Mouse (Mus musculus) heart, postnatal 10 days (tissue): Measurements from ENCODE around the gene Fgfr2. TPM values are rescaled to one million over a fixed set of nuclear protein-coding genes. Genes with fewer than 3 reads are reported as not detected.
A peak's percentile ranks its signal among the peaks of the same experiment; 100 is the strongest.
"Not testable (repeated sequence)": the region's sequence is repeated elsewhere in the genome, so short reads cannot be mapped to it uniquely, and the experiment has no call there.

Experiments used
- DNase-seq, 2 experiments: peaks; one replicate each; pipeline ENCODE4 v3.0.0; 2021
- intact Hi-C: fragments of 180-260 bp; cut with DNase I; formaldehyde crosslinking; loops from one replicate; pipeline ENCODE4 v1.15.1; 2025
- total RNA-seq, 2 experiments: library from RNA; stranded (reverse); gene quantifications; 2 replicates each; pipeline ENCODE4 v1.2.3; 2021

Gene Fgfr2
- total RNA-seq, 2 experiments from 2014 or later, result 6.2 to 6.3 TPM

GRCm38 (mm10) chr7:131503739-131504138 is 1619.4 kb downstream of the Fgfr2 start:
- DNase-seq, result no peak
- intact Hi-C loops, result no loop called here

GRCm38 (mm10) chr7:131478403-131478802 is 1644.7 kb downstream of the Fgfr2 start:
- intact Hi-C loops, result no loop called here
- no peak for DNase-seq

- DNase-seq, result no peak
- intact Hi-C loops, result no loop called here
Measured at GRCm38 (mm10) chr7:131477140-131477539, 1646.0 kb downstream of the Fgfr2 start.

GRCm38 (mm10) chr7:131471551-131471950 is 1651.6 kb downstream of the Fgfr2 start:
- no peak for DNase-seq
- intact Hi-C loops, result no loop called here

- no peak for DNase-seq
- intact Hi-C loops, result no loop called here
Measured at GRCm38 (mm10) chr7:131469506-131469905, 1653.6 kb downstream of the Fgfr2 start.

GRCm38 (mm10) chr7:131467312-131467711 is 1655.8 kb downstream of the Fgfr2 start:
- intact Hi-C loops, result no loop called here
- no peak for DNase-seq

- no peak for DNase-seq
- intact Hi-C loops, result no loop called here
Measured at GRCm38 (mm10) chr7:131465735-131466134, 1657.4 kb downstream of the Fgfr2 start.

- intact Hi-C loops, result no loop called here
- DNase-seq, result no peak
Measured at GRCm38 (mm10) chr7:131465117-131465601, 1658.0 kb downstream of the Fgfr2 start.

GRCm38 (mm10) chr7:131456714-131457113 is 1666.4 kb downstream of the Fgfr2 start:
- DNase-seq, result no peak
- intact Hi-C loops, result no loop called here

GRCm38 (mm10) chr7:131437051-131437450 is 1686.1 kb downstream of the Fgfr2 start:
- intact Hi-C loops, result no loop called here
- DNase-seq, result no peak

GRCm38 (mm10) chr7:131434276-131434675 is 1688.9 kb downstream of the Fgfr2 start:
- intact Hi-C loops, result loop anchor here (5.0 kb wide), 2 partner anchors 103 to 778 kb away; no protein-coding TSS in a partner anchor
- no peak for DNase-seq

- intact Hi-C loops, result loop anchor here (1.0 to 5.0 kb wide), 3 partner anchors 105 to 780 kb away; no protein-coding TSS in a partner anchor
- DNase-seq, result peak; percentile 53
Measured at GRCm38 (mm10) chr7:131432244-131432643, 1690.9 kb downstream of the Fgfr2 start.

GRCm38 (mm10) chr7:131427331-131427730 is 1695.8 kb downstream of the Fgfr2 start:
- intact Hi-C loops, result no loop called here
- DNase-seq, result no peak

GRCm38 (mm10) chr7:131424912-131425311 is 1698.2 kb downstream of the Fgfr2 start:
- DNase-seq, result no peak
- intact Hi-C loops, result no loop called here

- DNase-seq, result no peak
- intact Hi-C loops, result no loop called here
Measured at GRCm38 (mm10) chr7:131417605-131418004, 1705.5 kb downstream of the Fgfr2 start.

GRCm38 (mm10) chr7:131416742-131417141 is 1706.4 kb downstream of the Fgfr2 start:
- DNase-seq, intact Hi-C loops: not testable (repeated sequence)

GRCm38 (mm10) chr7:131411941-131412270 is 1711.2 kb downstream of the Fgfr2 start:
- intact Hi-C loops, result loop anchor here (2.0 to 5.0 kb wide), 2 partner anchors 49 to 130 kb away; partner anchors contain the start of genes 2310057M21Rik and Hmx3
- no peak for DNase-seq

- DNase-seq, result peak; percentile 40 to 57
- intact Hi-C loops, result loop anchor here (2.0 to 5.0 kb wide), 2 partner anchors 49 to 131 kb away; partner anchors contain the start of genes 2310057M21Rik and Hmx3
Measured at GRCm38 (mm10) chr7:131411221-131411940, 1711.8 kb downstream of the Fgfr2 start.

- intact Hi-C loops, result loop anchor here (2.0 to 5.0 kb wide), 2 partner anchors 48 to 132 kb away; partner anchors contain the start of genes 2310057M21Rik and Hmx3
Measured at GRCm38 (mm10) chr7:131410416-131411058, 1712.6 kb downstream of the Fgfr2 start, which contains the start of the genes Ikzf5 and Acadsb. Gene Ikzf5 (minus strand): TSS chr7:131410521. Gene Acadsb (plus strand): TSS chr7:131410601.

GRCm38 (mm10) chr7:131409988-131410385 is 1713.2 kb downstream of the Fgfr2 start:
- intact Hi-C loops, result loop anchor here (2.0 to 5.0 kb wide), 3 partner anchors 47 to 147 kb away; partner anchors contain the start of genes 2310057M21Rik and Hmx3
- DNase-seq, result no peak

More at GRCm38 (mm10) chr7:131410416-131411058, 1712.6 kb downstream of the Fgfr2 start, which contains the start of the genes Ikzf5 and Acadsb:
- peak; percentile 99 to 100 for DNase-seq

- intact Hi-C loops, result loop anchor here (5.0 kb wide), 1 partner anchor 148 kb away; no protein-coding TSS in a partner anchor
Measured at GRCm38 (mm10) chr7:131409321-131409987, 1713.7 kb downstream of the Fgfr2 start.

More at GRCm38 (mm10) chr7:131409321-131409987, 1713.7 kb downstream of the Fgfr2 start:
- DNase-seq, result peak in 1 of 2 experiments; percentile 16
